Mouse (Mus musculus) spleen, adult 10 weeks (tissue): ENCODE measurements around the gene Hoxa5. TPM values are rescaled to one million over a fixed set of nuclear protein-coding genes. Genes with fewer than 3 reads are reported as not detected.

ENCODE experiments used
- polyA plus RNA-seq: library from polyadenylated mRNA; stranded (reverse); fragments of 350-450 nt; fragmentation: Illumina TruSeq; extraction: RNeasy Lipid Tissue Mini Kit (QIAGEN cat#74804); gene quantifications from one replicate; pipeline ENCODE4 v1.2.3, GENCODE M21; 2015; ENCODE audit warnings: low replicate concordance; ENCODE audit not compliant: insufficient read depth

Gene Hoxa5
- polyA plus RNA-seq, result 2.2 TPM

DNA sequence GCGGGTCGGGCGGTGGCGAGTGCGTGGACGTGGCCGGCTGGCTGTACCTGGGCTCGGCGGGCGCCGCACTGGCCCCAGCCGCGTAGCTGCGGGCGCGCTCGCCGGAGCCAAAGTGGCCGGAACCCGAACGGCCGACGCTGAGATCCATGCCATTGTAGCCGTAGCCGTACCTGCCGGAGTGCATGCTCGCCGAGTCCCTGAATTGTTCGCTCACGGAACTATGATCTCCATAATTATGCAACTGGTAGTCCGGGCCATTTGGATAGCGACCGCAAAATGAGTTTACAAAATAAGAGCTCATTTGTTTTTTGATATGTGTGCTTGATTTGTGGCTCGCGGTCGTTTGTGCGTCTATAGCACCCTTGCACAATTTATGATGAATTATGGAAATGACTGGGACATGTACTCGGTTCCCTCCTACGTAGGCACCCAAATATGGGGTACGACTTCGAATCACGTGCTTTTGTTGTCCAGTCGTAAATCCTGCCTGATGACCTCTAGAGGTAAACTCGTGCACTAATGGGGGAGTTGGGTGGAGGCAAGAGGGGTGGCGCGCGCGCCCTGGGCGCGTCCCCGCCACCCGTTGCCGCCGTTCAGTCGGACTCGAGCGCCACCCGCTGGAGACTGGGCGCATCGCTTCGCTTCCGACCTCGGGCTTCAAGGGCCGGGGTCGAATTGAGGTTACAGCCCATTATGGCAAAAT lies at the start of gene Hoxa5:
Gene Hoxa5, minus strand, starts transcription at position 538 of the 703 bp plus-strand sequence.

DNA sequence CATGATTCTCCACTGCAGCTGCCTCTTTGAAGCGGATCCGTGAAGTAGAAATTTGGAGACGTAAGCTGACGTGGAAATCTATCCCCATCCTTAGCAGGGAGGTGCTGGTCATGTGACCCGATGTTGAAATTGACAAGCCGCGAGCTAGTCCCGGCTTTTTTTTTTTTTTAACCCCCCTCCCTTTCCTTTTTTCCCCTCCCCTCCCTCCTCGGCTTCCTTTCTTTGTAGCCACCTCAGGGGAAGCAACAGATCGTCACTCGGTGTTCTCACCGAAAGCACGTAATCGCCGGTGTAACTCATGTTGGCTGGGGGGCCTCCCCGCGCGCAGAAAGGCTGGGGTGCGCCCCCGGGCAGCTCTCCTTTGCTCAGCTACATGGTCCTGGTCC lies 41.4 kb upstream of the Hoxa5 start, which contains the start of gene Hoxa11:
Gene Hoxa11, minus strand, starts transcription at position 54 of the 386 bp plus-strand sequence.

GRCm38 (mm10) chr6:52240389-52241000 lies 36.1 kb upstream of the Hoxa5 start, which contains the start of gene Hoxa10:
Hoxa10 (minus strand) TSS chr6:52240854.

DNA sequence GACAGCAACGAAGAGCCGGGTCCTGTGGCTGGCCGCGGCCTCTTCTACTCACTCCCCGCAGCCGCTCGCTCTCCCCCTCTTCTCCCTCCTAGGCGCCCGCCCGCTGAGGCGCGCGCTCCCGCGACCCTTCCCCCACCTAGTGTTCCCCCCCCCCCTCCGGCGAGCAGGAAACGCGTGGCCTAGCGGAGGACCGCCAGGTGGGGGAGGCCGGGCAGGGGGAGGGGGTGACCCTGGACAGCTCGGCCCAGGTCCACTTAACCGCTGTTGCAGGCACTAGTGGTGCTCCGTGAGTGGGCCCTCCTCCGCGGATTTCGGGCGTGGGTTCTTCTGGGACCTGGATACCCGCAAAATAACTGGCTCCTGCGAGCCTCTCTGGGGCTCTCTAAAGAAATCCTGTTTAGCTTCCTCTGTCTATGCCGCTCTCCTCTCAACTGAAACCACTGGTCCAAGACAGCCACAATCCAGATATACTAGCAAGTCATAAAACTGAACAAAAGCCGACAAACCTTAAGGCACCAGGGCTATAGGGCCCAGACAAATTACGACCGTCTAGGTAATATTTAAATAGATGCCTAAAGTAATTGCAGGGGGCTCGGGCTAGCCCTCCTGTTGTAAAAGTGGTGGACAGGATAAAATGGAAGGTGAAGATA lies 26.3 kb upstream of the Hoxa5 start, which contains the start of gene Hoxa9:
Gene Hoxa9, minus strand, starts transcription at position 574 of the 650 bp plus-strand sequence.

GRCm38 (mm10) chr6:52221337-52221992 lies 17.1 kb upstream of the Hoxa5 start, which contains the start of gene Hoxa7:
Hoxa7 (minus strand) TSS chr6:52221854.

GRCm38 (mm10) chr6:52213119-52213986 lies 9.0 kb upstream of the Hoxa5 start, which contains the start of the genes Hoxa3 and Gm28308:
Hoxa3 (minus strand) TSS chr6:52213336.
Gm28308 (minus strand) TSS chr6:52213339.

DNA sequence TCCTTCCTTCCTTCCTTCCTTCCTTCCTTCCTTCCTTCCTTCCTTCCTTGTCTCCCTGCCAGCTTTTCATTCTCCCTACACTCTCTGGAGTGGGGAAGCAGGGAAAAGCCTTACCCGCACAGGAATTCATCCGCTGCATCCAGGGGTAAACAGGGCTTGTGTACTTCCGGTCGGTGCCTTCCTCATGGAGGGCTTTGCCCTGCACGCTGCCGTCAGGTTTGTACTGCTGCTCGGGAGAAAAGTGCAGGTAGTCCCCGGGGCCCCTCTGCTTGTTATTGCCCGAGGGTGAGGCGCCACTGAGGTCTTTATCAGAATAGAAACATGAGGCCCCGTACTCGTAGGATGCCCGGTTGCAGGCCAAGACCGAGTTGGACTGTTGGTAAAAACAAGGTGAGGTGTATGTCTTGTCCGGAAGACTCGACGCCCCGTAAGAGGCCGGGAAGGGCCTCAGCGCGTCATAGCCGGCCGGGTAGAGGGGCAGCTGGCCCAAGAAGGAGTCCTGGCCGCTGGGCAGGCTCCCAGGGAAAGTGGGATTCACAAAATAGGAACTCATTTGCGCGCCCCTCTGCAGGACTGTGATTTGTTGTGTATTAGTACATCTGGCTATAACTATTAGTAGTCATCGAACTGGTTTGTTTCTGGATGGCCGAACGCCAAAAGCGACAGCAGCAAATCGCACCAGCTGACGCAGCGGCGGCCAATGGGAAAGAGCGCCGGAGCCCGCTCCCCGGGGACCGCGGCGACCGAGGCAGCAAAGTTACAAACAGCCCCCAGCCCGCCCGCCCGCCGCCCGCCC lies 3.9 kb upstream of the Hoxa5 start, which contains the start of gene Hoxa6:
Gene Hoxa6, minus strand, starts transcription at position 651 of the 796 bp plus-strand sequence.

GRCm38 (mm10) chr6:52190906-52191810 lies 13.2 kb downstream of the Hoxa5 start, which contains the start of gene Hoxa4:
Hoxa4 (minus strand) TSS chr6:52191753.

GRCm38 (mm10) chr6:52177061-52177735 lies 27.2 kb downstream of the Hoxa5 start, which contains the start of gene 5730596B20Rik:
5730596B20Rik (plus strand) TSS chr6:52177498.

DNA sequence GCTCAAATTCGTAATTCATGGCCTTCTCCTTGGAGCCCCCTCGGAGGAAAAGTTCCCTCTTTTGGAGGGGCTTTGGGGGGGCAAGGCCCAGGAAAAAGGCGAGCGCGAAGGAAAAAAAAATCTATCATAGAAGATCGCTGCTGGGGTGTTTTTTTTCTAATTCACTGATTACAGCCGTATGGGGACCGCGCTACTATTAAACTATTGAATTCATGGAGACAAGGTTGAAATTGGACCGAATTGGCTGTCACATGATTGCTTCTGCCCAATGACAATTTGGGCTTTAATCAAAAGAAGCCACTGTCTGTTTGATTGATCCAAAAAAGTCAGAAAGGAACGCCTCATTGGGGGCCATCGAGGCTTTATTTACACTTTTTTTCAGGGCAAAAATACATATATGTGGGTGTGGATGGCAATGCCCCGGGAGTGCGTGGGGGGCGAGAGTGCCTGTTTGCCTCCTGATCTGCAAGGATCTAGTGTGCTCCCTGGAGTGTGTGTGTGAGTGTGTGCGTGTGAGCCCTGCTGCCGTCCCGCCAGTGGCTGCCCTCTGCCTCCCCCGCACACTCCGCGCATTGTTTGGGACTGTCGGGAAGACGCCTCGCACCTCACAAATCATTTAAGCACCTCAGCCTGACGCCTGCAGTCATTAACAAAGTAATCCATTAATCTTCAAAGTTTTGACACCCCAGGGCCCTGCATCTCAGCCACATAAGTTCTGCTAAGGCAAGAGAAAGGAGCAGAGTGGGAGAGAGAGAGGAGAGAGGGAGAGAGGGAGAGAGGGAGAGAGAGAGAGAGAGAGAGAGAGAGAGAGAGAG lies 39.6 kb downstream of the Hoxa5 start, which contains the start of gene Hoxa2:
Gene Hoxa2, minus strand, starts transcription at position 206 of the 815 bp plus-strand sequence.

GRCm38 (mm10) chr6:52158276-52159051 lies 45.9 kb downstream of the Hoxa5 start, which contains the start of gene Hoxa1:
Hoxa1 (minus strand) TSS chr6:52158317.

Other genes starting within 250 kb of the Hoxa5 start
- gene Skap2, start 192.0 kb downstream of the Hoxa5 start, polyA plus RNA-seq, result 119 TPM
- gene Hoxa1, start 46.3 kb downstream of the Hoxa5 start, polyA plus RNA-seq, result 0.51 TPM
- gene Hoxa2, start 39.8 kb downstream of the Hoxa5 start, polyA plus RNA-seq, result 1.8 TPM
- gene 5730596B20Rik, start 27.1 kb downstream of the Hoxa5 start, polyA plus RNA-seq, result 0.17 TPM
- gene Hoxa4, start 12.8 kb downstream of the Hoxa5 start, polyA plus RNA-seq, result 1.5 TPM
- gene Hoxa6, start 4.1 kb upstream of the Hoxa5 start, polyA plus RNA-seq, result not detected
- gene Hoxa3, start 8.7 kb upstream of the Hoxa5 start, polyA plus RNA-seq, result 1.4 TPM
- gene Gm28308, start 8.8 kb upstream of the Hoxa5 start, polyA plus RNA-seq, result not detected
- gene Hoxa7, start 17.3 kb upstream of the Hoxa5 start, polyA plus RNA-seq, result 1.6 TPM
- gene Hoxa9, start 26.5 kb upstream of the Hoxa5 start, polyA plus RNA-seq, result 0.17 TPM
- not detected for gene Hoxa10, start 36.3 kb upstream of the Hoxa5 start, polyA plus RNA-seq
- not detected for gene Hoxa11, start 41.2 kb upstream of the Hoxa5 start, polyA plus RNA-seq
- gene Hoxa13, start 56.3 kb upstream of the Hoxa5 start, polyA plus RNA-seq, result not detected
- gene Evx1, start 108.9 kb upstream of the Hoxa5 start, polyA plus RNA-seq, result not detected